Mouse (Mus musculus) embryonic fibroblast, embryonic 13.5 days (primary cell): ENCODE results near the gene Gli1. TPM values are rescaled to one million over a fixed set of nuclear protein-coding genes. Genes with fewer than 3 reads are reported as not detected.

ENCODE experiments used
- H3K27ac ChIP-seq: 2 replicates; pipeline ENCODE4 v1.5.1; 2012; ENCODE audit warnings: low read length, control low read depth, inconsistent platforms; ENCODE audit not compliant: insufficient read depth
- H3K4me1 ChIP-seq: 2 replicates; pipeline ENCODE4 v1.6.1; 2011; ENCODE audit warnings: low read length; ENCODE audit not compliant: control insufficient read depth, insufficient read depth
- H3K4me3 ChIP-seq: 2 replicates; pipeline ENCODE4 v1.5.1; 2011; ENCODE audit warnings: mild to moderate bottlenecking, control low read depth, low read length; ENCODE audit not compliant: insufficient read depth
- CTCF ChIP-seq: IDR thresholded peaks from 2 replicates; pipeline ENCODE4 v1.5.1; 2011; ENCODE audit warnings: mild to moderate bottlenecking, control low read depth, low read length, moderate library complexity, borderline replicate concordance; ENCODE audit not compliant: insufficient read depth
- POLR2A ChIP-seq: IDR thresholded peaks from 2 replicates; pipeline ENCODE4 v1.6.1; 2011; ENCODE audit warnings: low read depth, mild to moderate bottlenecking, control low read depth, low read length, moderate library complexity
- polyA plus RNA-seq: library from polyadenylated mRNA; stranded (reverse); fragments of >200 nt; gene quantifications from 2 replicates; pipeline ENCODE4 v1.2.4, GENCODE M21; 2011; ENCODE audit warnings: low read depth; ENCODE audit not compliant: missing spikeins, insufficient read length

Gli1 gene
- polyA plus RNA-seq, 1 experiment: 0.84 TPM

DNA sequence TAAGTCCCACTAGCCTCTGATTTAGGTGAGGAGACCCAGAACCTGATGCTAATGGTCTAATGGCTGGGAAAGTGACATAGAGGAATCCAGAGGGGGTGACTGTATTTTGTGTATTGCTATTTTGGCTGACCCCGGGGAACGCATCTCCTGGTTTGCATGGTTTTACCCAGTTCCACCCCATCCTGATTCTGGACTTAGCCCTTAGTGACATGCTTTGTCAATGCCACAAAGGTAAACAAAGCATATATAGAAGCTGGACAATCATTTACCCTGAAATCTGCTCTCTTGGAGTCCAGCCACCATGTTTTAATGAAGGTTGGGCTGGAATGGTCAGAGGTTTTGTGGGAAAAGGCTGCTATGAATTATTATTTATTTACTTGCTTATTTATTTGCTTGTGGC, 26.5 kb upstream of the Gli1 start:
- H3K27ac ChIP-seq: no peak overlapping the region
- H3K4me1 ChIP-seq: no peaks in the 10 kb centered on the region
- no peak overlapping the region for H3K4me3 ChIP-seq
- TF ChIP-seq CTCF: no peak
- no peak for TF ChIP-seq POLR2A

DNA sequence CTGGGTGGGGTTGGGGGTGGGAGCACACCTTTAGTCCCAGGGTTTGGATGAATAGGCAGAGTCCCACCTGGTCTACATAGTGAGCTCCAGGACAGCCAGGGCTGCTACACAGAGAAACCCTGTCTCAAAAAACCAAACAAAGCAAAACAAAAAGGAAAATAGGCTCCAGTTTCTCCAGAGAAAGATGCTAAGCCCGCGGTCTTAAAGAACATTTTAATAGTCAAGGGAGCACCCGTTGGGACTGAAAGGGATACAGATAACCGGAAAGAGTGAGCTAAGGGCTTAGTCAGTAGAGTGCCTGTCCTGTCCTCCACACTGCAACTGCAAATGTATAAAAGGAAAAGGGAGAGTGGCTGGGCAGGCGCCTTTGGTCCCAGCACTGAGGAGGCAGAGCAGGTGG, 25.3 kb upstream of the Gli1 start:
- Histone ChIP-seq H3K27ac (no peak overlapping the region), H3K4me3 (no peak overlapping the region)

DNA sequence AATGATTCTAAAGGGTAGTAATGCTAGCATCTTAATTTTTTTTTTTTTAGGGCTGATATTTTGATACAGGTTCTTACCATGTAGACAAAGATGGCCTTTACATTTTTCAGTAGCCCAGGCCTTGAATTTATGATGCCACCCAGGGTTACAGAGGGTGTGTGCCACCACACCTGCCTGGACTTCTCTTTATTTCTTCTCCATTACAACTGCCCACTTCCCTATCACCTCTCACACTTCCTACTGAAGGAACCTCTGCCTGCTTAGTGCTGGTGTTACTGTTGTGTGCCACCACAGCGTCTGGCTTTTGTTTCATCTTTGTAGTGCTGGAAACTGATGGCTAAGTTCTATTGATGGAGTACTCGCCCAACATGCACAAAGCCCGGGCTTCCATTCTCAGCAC, 18.9 kb upstream of the Gli1 start:
- TF ChIP-seq POLR2A (no peak), CTCF (no peak)
- no peak overlapping the region for H3K27ac ChIP-seq
- H3K4me1 ChIP-seq: no peaks in the 10 kb centered on the region
- H3K4me3 ChIP-seq: no peak overlapping the region

More for the DNA sequence above, 25.3 kb upstream of the Gli1 start:
- no peaks in the 10 kb centered on the region for H3K4me1 ChIP-seq
- TF ChIP-seq POLR2A: no peak
- TF ChIP-seq CTCF: no peak

DNA sequence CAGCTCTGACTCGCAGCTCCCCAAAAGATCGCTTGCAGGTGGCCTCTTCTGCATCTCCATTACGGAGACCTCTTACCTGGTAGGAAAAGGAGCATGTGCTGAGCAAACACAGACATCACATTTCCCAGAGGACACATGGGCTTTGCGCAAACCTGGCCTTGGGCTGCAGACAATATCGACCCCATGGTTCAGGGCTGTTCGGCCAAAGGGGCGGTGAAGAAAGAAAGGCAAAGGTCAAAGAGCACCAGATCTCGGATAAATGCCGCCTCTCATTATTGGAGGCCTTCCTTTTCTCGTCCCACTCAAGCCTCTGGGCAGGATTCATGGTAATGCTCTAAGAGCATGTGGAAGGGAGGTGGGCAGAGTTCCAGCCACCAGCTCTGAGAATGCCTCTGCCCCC, 13.6 kb upstream of the Gli1 start:
- TF ChIP-seq CTCF (no peak), POLR2A (no peak)
- Histone ChIP-seq H3K27ac (no peak overlapping the region), H3K4me3 (no peak overlapping the region), H3K4me1 (no peaks in the 10 kb centered on the region)

DNA sequence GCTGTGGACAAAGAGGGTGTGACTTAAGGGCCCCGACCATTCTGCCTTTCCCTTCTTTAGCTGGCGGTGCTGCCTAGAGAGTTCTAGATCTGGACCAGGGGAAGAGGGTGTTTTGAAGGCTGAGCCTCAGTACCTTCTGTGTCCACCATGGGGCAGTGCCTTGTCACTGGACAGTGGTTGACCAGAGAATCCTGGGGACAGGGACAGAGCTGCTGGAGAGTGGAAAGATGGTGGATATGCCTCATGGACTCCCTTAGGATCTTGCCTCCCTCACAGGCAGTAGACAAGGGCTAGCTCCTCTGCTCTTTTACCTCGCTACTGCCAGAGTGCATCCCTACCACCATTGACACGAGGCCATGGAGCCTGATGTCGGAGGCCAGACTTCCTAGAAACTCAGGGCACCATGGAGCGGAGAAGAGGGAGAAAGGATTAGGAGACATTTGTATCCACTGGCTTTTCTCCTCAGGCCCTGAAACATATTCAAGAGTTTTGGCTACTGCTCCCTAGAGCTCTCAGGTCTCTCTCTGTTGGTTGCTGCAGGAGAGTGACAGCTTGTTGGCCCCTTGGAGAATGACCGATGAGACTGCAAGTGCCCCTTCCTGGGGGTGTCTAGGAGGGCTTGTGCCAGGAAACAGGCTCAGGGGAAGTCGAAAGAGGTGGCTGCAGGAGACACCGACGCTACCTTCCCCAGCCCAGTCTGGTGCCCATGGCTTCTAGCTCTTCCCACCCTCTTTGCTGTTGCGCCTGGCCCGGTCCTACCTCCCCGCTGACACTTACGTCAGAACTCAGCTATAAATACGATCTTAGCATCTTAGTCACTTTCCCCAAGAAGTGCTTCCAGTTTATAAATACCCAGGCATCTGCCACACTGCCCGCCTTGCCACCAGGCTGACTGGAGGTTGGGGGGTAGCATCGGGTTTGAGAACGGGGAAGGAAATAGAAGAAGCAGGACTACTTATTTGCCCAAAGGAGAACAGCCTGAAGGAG, 12.4 kb upstream of the Gli1 start, which contains the start of gene Inhbe:
Gene Inhbe, minus strand, starts transcription at position 503 of the 987 bp plus-strand sequence.
- Histone ChIP-seq H3K27ac (no peak within 1 kb of the TSS), H3K4me3 (no peak within 1 kb of the TSS)
- TF ChIP-seq POLR2A (no peak), CTCF (peak; percentile 29; the same call in 1 of the 2 replicates)

DNA sequence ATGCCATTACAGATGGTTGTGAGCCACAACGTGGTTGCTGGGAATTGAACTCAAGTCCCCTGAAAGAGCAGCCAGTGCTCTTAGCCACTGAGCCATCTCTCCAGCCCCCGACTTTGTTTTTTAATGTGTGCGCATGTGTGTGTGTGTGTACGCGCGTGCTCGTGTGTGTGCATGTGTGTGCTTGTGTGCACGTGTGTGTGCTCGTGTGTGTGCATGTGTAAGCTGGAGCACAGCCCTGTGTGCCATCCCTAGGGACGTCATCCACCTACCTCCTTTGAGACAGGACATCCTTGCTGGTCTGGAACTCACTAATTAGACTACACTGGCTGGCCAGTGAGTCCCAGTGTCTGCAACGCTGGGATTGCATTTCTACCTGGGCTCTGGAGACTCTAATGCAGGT, 11.0 kb upstream of the Gli1 start:
- H3K4me1 ChIP-seq: no peaks in the 10 kb centered on the region
- TF ChIP-seq POLR2A (no peak), CTCF (no peak)
- no peak overlapping the region for H3K27ac ChIP-seq
- no peak overlapping the region for H3K4me3 ChIP-seq

More for the DNA sequence above, 12.4 kb upstream of the Gli1 start, which contains the start of gene Inhbe:
- H3K4me1 ChIP-seq: no peaks in the 10 kb centered on the region

DNA sequence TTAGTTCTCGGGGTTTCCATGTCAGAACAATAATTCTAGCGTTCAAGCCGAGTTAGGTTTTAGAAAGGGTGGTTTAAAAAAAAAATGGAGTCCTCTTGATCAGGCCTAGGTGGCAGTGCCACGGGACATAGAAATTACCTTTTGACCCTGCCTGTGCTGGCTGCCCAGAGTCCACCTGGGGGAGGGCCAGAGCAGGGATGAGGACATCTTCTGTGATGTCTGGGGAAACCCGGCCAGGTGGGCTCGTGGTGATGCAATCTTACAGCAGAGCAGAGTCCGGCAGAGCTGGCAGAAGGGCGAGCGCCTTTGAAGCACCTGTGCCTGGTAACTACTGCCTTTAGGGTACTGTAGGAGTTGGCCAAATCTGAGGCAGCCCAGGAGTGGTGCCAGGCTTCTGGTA, 10.4 kb upstream of the Gli1 start:
- TF ChIP-seq POLR2A: no peak
- TF ChIP-seq CTCF: no peak
- H3K4me1 ChIP-seq: no peaks in the 10 kb centered on the region
- no peak overlapping the region for H3K27ac ChIP-seq
- no peak overlapping the region for H3K4me3 ChIP-seq

DNA sequence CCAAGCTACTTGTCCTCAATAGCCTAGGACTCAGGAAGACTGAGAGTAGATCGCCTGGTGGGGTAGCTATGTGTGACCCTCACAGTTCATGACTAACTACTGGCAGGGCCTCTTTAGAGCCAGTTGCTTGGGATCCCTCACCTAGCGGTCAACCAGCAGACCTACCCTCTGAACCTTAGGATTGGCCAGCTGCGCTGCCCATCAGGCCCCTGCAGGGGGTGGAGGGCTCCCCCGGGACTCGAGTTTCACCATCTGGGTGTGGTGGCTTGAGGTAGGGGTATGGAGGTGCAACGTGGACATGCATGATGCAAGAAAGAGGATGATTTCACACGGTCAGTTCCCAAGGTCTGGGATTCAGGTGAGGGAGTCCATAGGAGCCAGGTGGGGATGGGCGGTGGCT, 9.9 kb upstream of the Gli1 start:
- Histone ChIP-seq H3K4me1 (no peaks in the 10 kb centered on the region), H3K27ac (no peak overlapping the region), H3K4me3 (no peak overlapping the region)
- TF ChIP-seq POLR2A: no peak
- no peak for TF ChIP-seq CTCF

DNA sequence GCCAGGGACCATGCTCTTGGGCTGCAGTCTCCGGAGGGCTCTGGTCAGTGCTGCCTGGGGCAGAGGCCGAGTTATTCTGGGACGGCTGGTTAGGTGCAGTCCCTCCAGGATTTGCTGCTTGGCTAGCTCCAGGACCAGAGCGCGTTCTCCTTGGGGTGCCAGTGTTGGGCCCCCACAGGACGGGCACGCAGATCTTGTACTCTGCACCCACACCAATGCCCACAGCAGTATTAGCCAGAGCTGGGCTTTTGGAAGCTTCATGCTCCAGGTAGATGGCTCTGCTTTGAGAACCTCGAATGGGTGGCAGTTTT, 9.5 kb upstream of the Gli1 start:
- H3K4me1 ChIP-seq: no peaks in the 10 kb centered on the region
- no peak overlapping the region for H3K4me3 ChIP-seq
- no peak overlapping the region for H3K27ac ChIP-seq
- TF ChIP-seq CTCF (no peak), POLR2A (no peak)

DNA sequence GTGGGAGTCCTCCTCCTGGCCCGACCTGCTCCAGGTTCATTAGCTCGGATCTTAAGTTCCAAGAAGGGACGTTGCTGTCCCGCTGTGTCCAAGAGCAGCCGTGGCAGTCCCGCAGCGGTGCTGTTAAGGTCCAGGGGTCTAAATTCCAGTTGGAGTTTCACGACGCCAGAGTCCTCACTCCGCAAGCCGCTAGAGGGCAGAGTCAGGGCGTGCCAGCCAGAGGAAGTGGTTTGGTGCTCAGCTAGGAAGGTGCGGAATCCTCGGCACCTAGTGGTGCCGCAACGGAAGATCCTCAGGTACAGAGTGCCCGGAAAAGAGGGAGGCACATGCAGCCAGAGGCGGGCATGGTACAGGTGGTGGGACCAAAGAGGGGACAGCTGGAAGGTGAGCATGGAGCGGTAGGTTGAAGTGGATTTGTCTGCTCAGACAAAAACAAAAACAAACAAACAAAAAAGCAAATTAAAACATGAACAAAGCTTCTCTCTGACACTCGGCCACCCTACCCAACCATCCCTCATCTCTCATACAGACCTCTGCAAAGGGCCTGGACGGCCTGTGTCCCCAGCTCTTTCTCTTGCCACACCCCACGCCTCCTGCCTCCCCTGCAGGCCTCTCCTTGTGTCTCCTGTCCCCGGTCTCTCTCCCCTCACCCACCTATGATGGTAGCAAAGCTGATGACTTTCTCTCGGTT, 9.0 kb upstream of the Gli1 start:
- TF ChIP-seq CTCF: peak; percentile 97
- TF ChIP-seq POLR2A: no peak
- H3K4me3 ChIP-seq: no peak overlapping the region
- no peaks in the 10 kb centered on the region for H3K4me1 ChIP-seq
- no peak overlapping the region for H3K27ac ChIP-seq
